Mouse (Mus musculus): ENCODE results near the gene Iscu. TPM values are rescaled to one million over a fixed set of nuclear protein-coding genes. Genes with fewer than 3 reads are reported as not detected.

Gene Iscu
- polyA plus RNA-seq (2021; fragmentation: Nextera tagmentation), result 333 and 381 TPM in 2 replicates
- long read RNA-seq, experiment 1, transcript Iscu-202 (4 exons, 1,395 nt), result minor isoform, 9 of 137 reads
- long read RNA-seq, experiment 1, transcript Iscu-201 (5 exons, 957 nt), result major isoform, 97 of 137 reads
- long read RNA-seq, experiment 1, transcript Iscu-205 (5 exons, 489 nt), result minor isoform, 6 of 137 reads
- long read RNA-seq, experiment 1, partial matches to known transcripts, result 5 of 137 reads
- long read RNA-seq, experiment 1, other reads (novel, unspliced or antisense), result 17 of 137 reads
- long read RNA-seq, experiment 2, transcript Iscu-205 (5 exons, 489 nt), result minor isoform, 14 of 340 reads
- long read RNA-seq, experiment 2, transcript Iscu-203 (5 exons, 1,116 nt), result minor isoform, 10 of 340 reads
- long read RNA-seq, experiment 2, transcript Iscu-202 (4 exons, 1,395 nt), result minor isoform, 6 of 340 reads
- long read RNA-seq, experiment 2, transcript Iscu-201 (5 exons, 957 nt), result major isoform, 291 of 340 reads
- long read RNA-seq, experiment 2, partial matches to known transcripts, result 10 of 340 reads
- long read RNA-seq, experiment 2, other reads (novel, unspliced or antisense), result 7 of 340 reads

DNA sequence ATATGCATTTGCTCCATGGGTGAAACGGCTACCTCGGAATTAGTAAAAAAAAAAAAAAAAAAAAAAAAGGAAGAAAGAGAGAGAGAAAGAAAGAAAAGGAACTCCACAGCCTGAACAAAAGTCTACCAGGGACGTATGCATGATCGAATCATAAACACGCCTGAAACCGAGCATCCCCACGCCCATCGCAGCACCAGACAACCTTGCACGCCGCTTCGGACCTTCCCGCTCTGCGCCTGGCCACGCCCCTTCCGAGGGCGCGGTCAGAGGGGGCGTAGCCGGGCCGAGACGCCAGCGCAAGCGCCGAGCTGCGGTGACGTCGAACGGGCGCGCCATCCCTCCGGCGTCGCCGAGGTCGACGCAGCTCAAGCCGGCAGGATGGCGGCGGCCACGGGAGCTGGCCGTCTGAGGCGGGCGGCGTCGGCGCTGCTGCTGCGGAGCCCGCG is at the start of gene Iscu, which contains the start of gene Sart3:
Gene Iscu, plus strand, starts transcription at position 299 of the 446 bp plus-strand sequence.
Gene Sart3, minus strand, starts transcription at position 61 of the 446 bp plus-strand sequence.

GRCm38 (mm10) chr5:113724446-113724845 is 48.1 kb upstream of the Iscu start, which contains the start of gene 1700069L16Rik:
1700069L16Rik (minus strand) TSS chr5:113724772.

DNA sequence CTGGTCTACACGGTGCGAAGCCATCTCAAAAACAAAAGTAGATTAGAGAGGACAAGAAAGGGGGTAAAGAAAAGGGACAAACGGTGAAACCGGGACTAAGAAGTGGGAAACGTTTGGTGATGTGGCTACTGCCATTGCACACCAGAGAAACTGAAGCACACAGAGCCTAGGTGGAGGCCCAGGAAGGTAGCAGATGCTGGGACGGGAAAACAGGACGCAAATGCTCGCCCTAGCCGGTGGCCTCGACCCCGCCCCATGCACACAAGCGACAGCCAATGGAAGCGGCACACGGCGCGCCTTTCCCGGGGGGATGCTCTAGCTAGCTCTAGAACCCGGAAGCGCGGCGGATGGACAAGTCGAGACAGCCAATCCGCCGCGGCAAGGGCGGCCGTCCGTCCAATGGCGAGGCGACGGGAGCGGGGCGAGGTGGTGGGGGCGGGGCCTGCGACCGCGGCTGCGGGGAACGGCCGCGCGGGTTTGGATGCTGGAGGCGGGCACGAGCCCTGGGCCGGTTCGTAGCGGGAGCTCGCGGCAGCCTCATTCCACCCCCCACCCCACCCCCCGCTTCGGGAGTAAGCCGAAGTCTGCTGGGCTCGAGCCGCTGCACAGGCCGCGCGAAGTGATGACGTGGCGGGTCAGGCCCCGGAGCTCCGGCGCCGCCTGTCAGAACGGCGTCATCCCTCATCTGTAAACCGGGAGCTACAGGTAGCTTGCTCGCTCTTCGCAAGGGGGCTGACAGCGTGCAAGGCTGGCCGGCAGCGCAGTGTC is 37.0 kb upstream of the Iscu start, which contains the start of gene Ficd:
Gene Ficd, plus strand, starts transcription at position 459 of the 768 bp plus-strand sequence.

GRCm38 (mm10) chr5:113800280-113800679 is 27.7 kb downstream of the Iscu start, which contains the start of gene Tmem119:
Tmem119 (minus strand) TSS chr5:113800516.

Other genes with a start within 250 kb of the Iscu start
- 1.4 and 1.8 TPM in 2 replicates for gene Cmklr1, start 122.3 kb upstream of the Iscu start, polyA plus RNA-seq (2021; fragmentation: Nextera tagmentation)
- gene 1700069L16Rik, start 48.0 kb upstream of the Iscu start, polyA plus RNA-seq (2021; fragmentation: Nextera tagmentation), result not detected in 2 replicates
- gene Ficd, start 36.9 kb upstream of the Iscu start, polyA plus RNA-seq (2021; fragmentation: Nextera tagmentation), result 11.8 and 12.6 TPM in 2 replicates
- gene Sart3, start 238 bp upstream of the Iscu start, polyA plus RNA-seq (2021; fragmentation: Nextera tagmentation), result 7.1 and 7.3 TPM in 2 replicates
- 18.5 and 23.3 TPM in 2 replicates for gene Tmem119, start 27.8 kb downstream of the Iscu start, polyA plus RNA-seq (2021; fragmentation: Nextera tagmentation)
- gene Selplg, start 59.9 kb downstream of the Iscu start, polyA plus RNA-seq (2021; fragmentation: Nextera tagmentation), result 40.8 and 41.8 TPM in 2 replicates
- 24.9 and 26.3 TPM in 2 replicates for gene Coro1c, start 136.0 kb downstream of the Iscu start, polyA plus RNA-seq (2021; fragmentation: Nextera tagmentation)
- 4.1 and 8.4 TPM in 2 replicates for gene Ssh1, start 221.1 kb downstream of the Iscu start, polyA plus RNA-seq (2021; fragmentation: Nextera tagmentation)
- 0.05 TPM in 1 of 2 replicates, not detected in the other for gene Dao, start 231.0 kb downstream of the Iscu start, polyA plus RNA-seq (2021; fragmentation: Nextera tagmentation)

All from left cerebral cortex, adult 6 months (tissue).